Mouse (Mus musculus): Measurements from ENCODE around the gene Btbd35f22.

Btbd35f22 gene

DNA sequence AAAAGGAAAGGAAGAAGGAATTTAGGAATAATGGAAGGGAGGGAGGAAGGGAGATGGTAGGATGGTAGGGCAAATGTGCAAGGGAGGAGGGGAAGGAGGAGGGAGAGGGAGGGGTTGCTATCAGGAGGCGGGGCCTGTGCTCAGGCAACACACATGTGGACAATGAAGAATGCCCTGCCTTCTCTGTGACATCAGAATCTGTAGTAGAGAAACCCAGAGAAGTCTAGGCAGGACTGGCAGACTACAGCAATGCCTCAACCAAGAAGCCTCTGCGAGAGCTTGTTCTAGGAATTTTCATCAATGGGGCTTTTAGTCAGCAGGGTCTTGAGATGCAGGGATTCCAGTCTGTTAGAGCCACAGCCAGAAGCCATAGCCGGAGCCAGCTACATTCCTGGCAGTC is at the start of gene Btbd35f22:
Gene Btbd35f22 (plus strand): TSS at position 301 of the 400 bp plus-strand sequence.
- no CpG with 5 or more reads among the region's 3 CpGs for WGBS
